Mouse (Mus musculus) liver, embryonic 13.5 days (tissue): ENCODE measurements around the gene Ndufb5. TPM values are rescaled to one million over a fixed set of nuclear protein-coding genes. Genes with fewer than 3 reads are reported as not detected.
"Not testable (repeated sequence)": the region's sequence is repeated elsewhere in the genome, so short reads cannot be mapped to it uniquely, and the experiment has no call there.

Experiments
- ATAC-seq: fragments of 200-750 bp; cut with Nextera tagmentation; 2 replicates; pipeline ENCODE4 v1.8.0; 2017; ENCODE audit warnings: low read depth, mild to moderate bottlenecking, moderate number of reproducible peaks, moderate library complexity
- DNase-seq: peaks from one replicate; pipeline ENCODE4 v3.0.0; 2022
- H3K27ac ChIP-seq: fragments of 300-500 bp; sonication (generic); 2 replicates; pipeline ENCODE4 v1.5.1; 2015; ENCODE audit warnings: moderate library complexity, mild to moderate bottlenecking, inconsistent platforms
- H3K27me3 ChIP-seq: fragments of 300-500 bp; sonication (generic); 2 replicates; pipeline ENCODE4 v1.6.1; 2015; ENCODE audit warnings: mild to moderate bottlenecking, inconsistent platforms
- H3K36me3 ChIP-seq: fragments of 300-500 bp; sonication (generic); 2 replicates; pipeline ENCODE4 v1.6.1; 2015; ENCODE audit warnings: mild to moderate bottlenecking, inconsistent platforms
- H3K4me1 ChIP-seq: fragments of 300-500 bp; sonication (generic); replicated peaks from 2 replicates; pipeline ENCODE4 v1.6.1; 2015; ENCODE audit warnings: inconsistent platforms
- H3K4me2 ChIP-seq: fragments of 300-500 bp; sonication (generic); 2 replicates; pipeline ENCODE4 v1.6.1; 2015; ENCODE audit warnings: inconsistent platforms, mild to moderate bottlenecking, moderate library complexity
- H3K4me3 ChIP-seq: fragments of 300-500 bp; sonication (generic); replicated peaks from 2 replicates; pipeline ENCODE4 v1.5.1; 2015; ENCODE audit warnings: mild to moderate bottlenecking, inconsistent platforms
- H3K9ac ChIP-seq: fragments of 300-500 bp; sonication (generic); 2 replicates; pipeline ENCODE4 v1.6.1; 2015; ENCODE audit warnings: mild to moderate bottlenecking, inconsistent platforms
- H3K9me3 ChIP-seq: fragments of 300-500 bp; sonication (generic); replicated peaks from 2 replicates; pipeline ENCODE4 v1.6.1; 2016; ENCODE audit warnings: inconsistent platforms
- WGBS: fragments of 180-500 bp; shearing (Covaris S2); methylation state at CpG from one replicate; pipeline ENCODE4 v1.1.7; 2015; ENCODE audit not compliant: insufficient replicate concordance; 5-methylcytosine and 5-hydroxymethylcytosine counted together
- polyA plus RNA-seq: library from polyadenylated mRNA; unstranded; fragments of >200 nt; fragmentation: Nextera tagmentation; extraction: Ambion mirVana; gene quantifications from 2 replicates; pipeline ENCODE4 v1.2.1, GENCODE M21; 2015

Gene Ndufb5
- polyA plus RNA-seq, 1 experiment from 2014 or later = 172 TPM

- H3K4me1 ChIP-seq = peaks cover 14% of the 10 kb centered on the region
- H3K27ac ChIP-seq, H3K4me2 ChIP-seq, H3K9me3 ChIP-seq, H3K27me3 ChIP-seq, H3K4me3 ChIP-seq, H3K9ac ChIP-seq, DNase-seq, H3K36me3 ChIP-seq, ATAC-seq: not testable (repeated sequence)
- 73% methylated on average over 6 of the region's 6 CpGs for WGBS
Measured at GRCm38 (mm10) chr3:32704021-32704420, 32.8 kb upstream of the Ndufb5 start.

GRCm38 (mm10) chr3:32704632-32705031 lies 32.2 kb upstream of the Ndufb5 start:
- 88% methylated on average over 10 of the region's 10 CpGs for WGBS
- H3K4me3 ChIP-seq, H3K4me2 ChIP-seq, H3K27me3 ChIP-seq, H3K9me3 ChIP-seq, H3K36me3 ChIP-seq, H3K9ac ChIP-seq, ATAC-seq, H3K27ac ChIP-seq, DNase-seq: not testable (repeated sequence)
- peaks cover 17% of the 10 kb centered on the region for H3K4me1 ChIP-seq

DNA sequence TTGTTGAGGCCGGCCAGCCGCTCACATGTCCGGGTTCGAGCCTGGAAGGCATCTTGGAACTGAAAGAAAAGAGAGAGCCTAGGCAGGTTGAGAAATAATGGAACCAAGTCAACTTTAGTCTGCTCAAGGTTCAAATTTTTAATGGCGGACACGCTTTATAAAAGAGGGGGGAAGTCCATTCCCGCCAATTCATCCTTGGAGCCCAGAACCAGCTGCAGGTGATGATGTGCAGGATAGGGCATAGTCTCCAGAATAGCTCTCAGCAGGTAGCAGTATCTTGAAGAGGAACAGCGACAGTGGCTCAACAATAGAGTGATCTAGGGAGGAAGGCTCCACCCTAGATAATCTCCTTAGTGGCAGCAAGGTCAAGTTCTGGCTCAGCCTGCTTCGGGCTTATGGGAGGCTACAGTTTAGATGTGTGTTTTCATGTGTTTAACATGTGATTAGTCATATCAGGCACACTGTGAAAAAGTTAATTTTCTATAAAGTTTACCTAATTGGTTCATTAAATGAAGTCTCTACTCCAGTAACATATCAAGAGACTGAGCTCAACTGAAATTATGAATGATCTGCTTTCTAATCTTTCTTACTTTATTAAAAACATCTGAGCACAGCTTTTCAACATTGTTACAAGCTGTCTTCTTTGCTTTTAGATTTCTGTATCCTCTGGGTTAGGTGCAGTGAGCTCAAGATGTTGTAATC lies 31.0 kb upstream of the Ndufb5 start, which contains the start of gene Actl6a:
Actl6a (plus strand) TSS at position 652 of the 702 bp plus-strand sequence.
- DNase-seq, H3K9me3 ChIP-seq, H3K9ac ChIP-seq, H3K4me3 ChIP-seq, H3K27ac ChIP-seq, H3K36me3 ChIP-seq, ATAC-seq, H3K4me2 ChIP-seq, H3K27me3 ChIP-seq: not testable (repeated sequence)
- H3K4me1 ChIP-seq = peaks cover 25% of the 10 kb centered on the region
- WGBS = 68% methylated on average over 9 of the region's 9 CpGs

GRCm38 (mm10) chr3:32708052-32708367 lies 28.8 kb upstream of the Ndufb5 start:
- peak overlapping the region; percentile 99 for H3K4me3 ChIP-seq
- no peak for DNase-seq
- no peak for ATAC-seq

DNA sequence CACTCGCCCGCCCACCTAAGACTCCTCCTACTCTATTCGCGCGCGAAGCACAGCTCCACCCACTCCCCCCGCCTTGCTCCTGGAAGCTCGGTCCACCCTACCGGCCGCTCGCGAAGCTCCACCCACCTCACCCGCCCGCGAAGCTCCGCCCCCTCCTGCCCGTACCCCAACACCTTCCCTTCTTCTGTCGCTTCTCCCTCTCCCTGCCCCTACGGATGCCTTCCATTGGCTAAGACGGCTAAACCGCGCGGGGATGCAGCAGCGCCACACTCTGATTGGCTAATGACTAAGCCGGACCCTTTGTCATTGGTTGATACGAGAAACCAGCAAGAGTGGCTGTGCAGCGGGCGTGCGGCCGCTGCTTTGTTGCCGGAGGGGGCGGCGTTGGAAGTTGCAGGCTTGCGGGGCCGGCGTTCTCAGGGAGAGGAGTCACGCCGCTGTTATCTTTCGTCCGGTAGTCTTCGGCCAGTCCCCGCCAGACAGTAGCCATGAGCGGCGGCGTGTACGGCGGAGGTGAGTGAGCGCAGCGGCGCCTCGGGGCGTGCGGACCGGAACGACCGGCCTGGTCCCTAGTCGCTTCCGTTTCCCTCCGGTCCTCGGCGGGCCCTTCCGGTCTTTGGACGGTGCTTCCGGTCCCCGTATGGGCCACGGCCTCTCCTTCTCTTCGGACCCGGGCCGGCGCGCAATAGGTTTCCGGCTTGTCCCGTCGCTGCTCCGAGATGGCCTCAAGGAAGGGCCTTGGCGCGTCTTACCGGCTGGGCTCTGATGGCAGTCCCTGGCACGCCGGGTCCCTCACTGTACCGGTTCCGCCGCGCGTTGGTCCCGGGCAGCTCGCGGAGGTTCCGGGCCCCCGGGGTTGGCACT lies 28.2 kb upstream of the Ndufb5 start:
- WGBS = under 1% methylated on average over 90 of the region's 90 CpGs
- Histone ChIP-seq H3K9ac (peak overlapping the region; percentile 97), H3K4me3 (peak overlapping the region; percentile 99), H3K9me3 (no peaks in the 10 kb centered on the region), H3K27ac (peak overlapping the region; percentile 89), H3K4me2 (peak overlapping the region; percentile 82), H3K36me3 (peaks cover 24% of the 10 kb centered on the region), H3K27me3 (no peaks in the 10 kb centered on the region), H3K4me1 (peaks cover 29% of the 10 kb centered on the region)
- peak; percentile 98 for ATAC-seq
- peak; percentile 95 for DNase-seq

More at GRCm38 (mm10) chr3:32708052-32708367, 28.8 kb upstream of the Ndufb5 start:
- WGBS = under 1% methylated on average over 4 of the region's 4 CpGs
- Histone ChIP-seq H3K9ac (no peak overlapping the region), H3K27me3 (no peaks in the 10 kb centered on the region), H3K36me3 (peaks cover 18% of the 10 kb centered on the region), H3K4me2 (peak overlapping the region; percentile 82), H3K9me3 (no peaks in the 10 kb centered on the region), H3K4me1 (peaks cover 29% of the 10 kb centered on the region), H3K27ac (no peak overlapping the region)

DNA sequence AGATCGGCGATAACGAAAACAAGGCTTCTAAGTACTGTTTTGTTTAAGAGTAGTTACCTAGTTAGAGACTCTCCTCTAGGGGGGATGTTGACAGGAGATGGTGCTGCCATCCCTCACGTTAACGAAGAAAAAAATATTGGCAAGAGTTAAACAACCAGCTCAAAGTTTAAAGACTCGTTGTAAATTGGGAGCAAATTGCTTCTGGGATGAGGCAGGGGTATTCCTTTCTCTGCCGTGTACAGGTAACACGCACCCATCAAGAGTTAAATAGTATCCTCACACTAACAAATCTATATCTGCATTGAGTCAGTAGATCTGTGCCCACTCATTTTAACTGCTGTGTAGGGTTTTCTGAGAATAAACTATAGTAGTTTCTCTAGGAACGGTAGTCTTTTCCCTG lies 27.4 kb upstream of the Ndufb5 start:
- 6% methylated on average over 9 of the region's 9 CpGs for WGBS
- Histone ChIP-seq H3K4me1 (peaks cover 29% of the 10 kb centered on the region), H3K27ac (peak overlapping the region; percentile 89), H3K4me3 (peak overlapping the region; percentile 99), H3K9me3 (no peaks in the 10 kb centered on the region), H3K36me3 (peaks cover 32% of the 10 kb centered on the region), H3K9ac (peak overlapping the region; percentile 97), H3K27me3 (no peaks in the 10 kb centered on the region), H3K4me2 (peak overlapping the region; percentile 82)
- no peak for ATAC-seq
- no peak for DNase-seq

DNA sequence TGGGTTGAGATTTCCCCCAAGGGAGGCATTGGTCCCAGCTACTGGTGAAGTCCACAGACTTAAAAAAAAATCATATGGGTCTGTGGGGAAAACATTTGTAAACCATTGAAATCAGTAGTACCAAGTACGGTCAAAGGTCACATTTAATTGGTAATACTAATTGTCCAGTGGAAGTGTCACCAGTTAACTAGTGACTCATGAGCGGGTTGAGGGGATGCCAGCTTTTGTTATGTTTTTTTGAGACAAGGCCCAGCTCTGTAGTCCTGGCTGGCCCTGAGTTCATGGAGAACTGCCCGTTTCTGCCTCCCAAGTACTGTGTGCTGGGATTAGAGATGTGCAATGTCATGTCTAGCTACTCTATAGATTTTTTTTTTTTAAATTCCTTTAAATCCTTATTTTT lies 23.1 kb upstream of the Ndufb5 start:
- no peak overlapping the region for H3K27ac ChIP-seq
- no peaks in the 10 kb centered on the region for H3K9me3 ChIP-seq
- H3K4me2 ChIP-seq = no peak overlapping the region
- peaks cover 73% of the 10 kb centered on the region for H3K36me3 ChIP-seq
- no peaks in the 10 kb centered on the region for H3K27me3 ChIP-seq
- ATAC-seq = no peak
- 87% methylated on average over 3 of the region's 3 CpGs for WGBS
- H3K9ac ChIP-seq = no peak overlapping the region
- DNase-seq = no peak
- peaks cover 15% of the 10 kb centered on the region for H3K4me1 ChIP-seq
- H3K4me3 ChIP-seq = no peak overlapping the region

- WGBS = 87% methylated on average over 6 of the region's 6 CpGs
Measured at GRCm38 (mm10) chr3:32717403-32717802, 19.4 kb upstream of the Ndufb5 start.

GRCm38 (mm10) chr3:32718271-32718670 lies 18.5 kb upstream of the Ndufb5 start:
- H3K36me3 ChIP-seq = peaks cover 96% of the 10 kb centered on the region
- DNase-seq = no peak
- no peaks in the 10 kb centered on the region for H3K27me3 ChIP-seq

More at GRCm38 (mm10) chr3:32717403-32717802, 19.4 kb upstream of the Ndufb5 start:
- H3K27ac ChIP-seq, DNase-seq, H3K27me3 ChIP-seq, H3K9me3 ChIP-seq, H3K9ac ChIP-seq, H3K4me3 ChIP-seq, ATAC-seq, H3K4me2 ChIP-seq, H3K4me1 ChIP-seq: not testable (repeated sequence)
- peaks cover 96% of the 10 kb centered on the region for H3K36me3 ChIP-seq

DNA sequence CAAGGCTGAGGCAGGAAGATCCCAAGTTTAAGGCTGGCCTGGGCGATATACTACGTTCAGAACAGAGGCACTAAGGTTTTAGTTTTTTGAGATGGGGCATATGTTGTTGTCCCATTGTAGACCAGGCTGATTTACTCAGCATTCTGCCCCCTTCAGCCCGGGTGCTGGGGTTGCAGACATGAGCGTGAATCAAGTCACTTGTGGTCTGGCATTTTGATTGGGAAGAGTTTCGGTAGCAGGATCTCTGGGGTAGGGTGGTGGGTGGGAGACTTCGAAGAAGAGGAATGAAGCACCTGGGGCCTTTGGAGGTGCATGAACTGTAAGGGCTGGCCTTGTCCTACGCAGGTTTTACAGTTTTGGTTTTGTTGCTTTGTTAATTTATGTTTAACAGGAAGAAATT lies 12.6 kb upstream of the Ndufb5 start:
- no peak overlapping the region for H3K4me2 ChIP-seq
- no peaks in the 10 kb centered on the region for H3K27me3 ChIP-seq
- H3K27ac ChIP-seq = no peak overlapping the region
- peaks cover 93% of the 10 kb centered on the region for H3K36me3 ChIP-seq
- WGBS = 84% methylated on average over 7 of the region's 7 CpGs
- no peaks in the 10 kb centered on the region for H3K9me3 ChIP-seq
- H3K4me1 ChIP-seq = no peaks in the 10 kb centered on the region
- ATAC-seq (no peak), DNase-seq (no peak)
- no peak overlapping the region for H3K9ac ChIP-seq
- H3K4me3 ChIP-seq = no peak overlapping the region

More at GRCm38 (mm10) chr3:32718271-32718670, 18.5 kb upstream of the Ndufb5 start:
- no peak overlapping the region for H3K4me2 ChIP-seq
- no peak overlapping the region for H3K9ac ChIP-seq
- no peak overlapping the region for H3K27ac ChIP-seq
- no peaks in the 10 kb centered on the region for H3K9me3 ChIP-seq
- no peak for ATAC-seq
- H3K4me1 ChIP-seq = no peaks in the 10 kb centered on the region
- 86% methylated on average over 5 of the region's 5 CpGs for WGBS
- no peak overlapping the region for H3K4me3 ChIP-seq

DNA sequence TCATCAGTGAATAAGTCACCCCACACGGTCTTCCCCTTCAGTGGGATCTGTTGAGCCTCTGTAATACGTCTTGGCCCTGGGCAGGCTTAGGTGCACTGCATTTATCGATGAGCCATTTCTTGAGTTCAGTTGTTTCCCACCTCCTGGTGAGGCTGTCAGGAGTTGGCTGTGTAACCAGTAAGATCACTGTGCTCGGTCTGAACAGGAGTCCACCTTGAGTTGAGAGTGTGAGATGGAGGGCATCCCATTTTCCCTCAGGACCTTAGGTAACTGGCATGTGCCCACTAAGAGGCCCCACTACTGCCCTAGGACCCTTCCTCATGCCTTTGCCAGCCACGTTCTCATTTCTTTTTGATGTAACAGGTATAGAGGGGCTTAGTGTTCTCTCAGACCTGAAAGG lies 10.8 kb upstream of the Ndufb5 start:
- no peak for ATAC-seq
- peaks cover 94% of the 10 kb centered on the region for H3K36me3 ChIP-seq
- no peaks in the 10 kb centered on the region for H3K27me3 ChIP-seq
- H3K4me2 ChIP-seq = no peak overlapping the region
- H3K9ac ChIP-seq = no peak overlapping the region
- no peak for DNase-seq
- H3K9me3 ChIP-seq = no peaks in the 10 kb centered on the region
- 76% methylated on average over 5 of the region's 5 CpGs for WGBS
- no peaks in the 10 kb centered on the region for H3K4me1 ChIP-seq
- no peak overlapping the region for H3K4me3 ChIP-seq
- no peak overlapping the region for H3K27ac ChIP-seq
